Mouse (Mus musculus): Measurements from ENCODE around the gene Dnase1l2.

Gene Dnase1l2

DNA sequence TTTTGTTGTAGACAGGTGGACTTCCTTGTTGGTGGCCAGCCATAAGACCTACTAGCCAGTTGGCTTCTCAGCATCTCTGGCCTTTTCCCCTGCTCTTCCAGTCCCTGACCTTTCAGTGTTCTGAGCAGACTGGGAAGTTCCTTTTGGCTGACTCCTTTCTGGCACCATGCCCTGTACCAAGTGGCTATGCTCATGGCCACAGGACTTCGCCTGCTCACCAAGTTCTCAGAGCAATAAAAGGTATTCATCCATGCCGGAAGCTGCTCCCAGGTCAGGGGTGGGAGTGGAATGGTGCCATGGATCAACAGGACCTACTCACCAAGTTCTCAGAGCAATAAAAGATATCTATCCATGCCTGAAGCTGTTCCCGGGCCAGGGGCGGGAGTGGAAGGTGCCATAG, 29.6 kb upstream of the Dnase1l2 start:
- peak; percentile 44 for DNase-seq (ENCODE audit: low read depth)

- DNase-seq (ENCODE audit: low read depth), result peak; percentile 34
These were observed 28.0 kb upstream of the Dnase1l2 start for GRCm38 (mm10) chr17:24470701-24471527.

- DNase-seq (ENCODE audit: low read depth), result peak; percentile 99
These were observed 27.2 kb upstream of the Dnase1l2 start, which contains the start of the genes E4f1 and Pgp for GRCm38 (mm10) chr17:24469910-24470602. Gene E4f1 (minus strand): TSS chr17:24470313. Gene Pgp (plus strand): TSS chr17:24470392.

GRCm38 (mm10) chr17:24469336-24469909, 26.5 kb upstream of the Dnase1l2 start:
- DNase-seq (ENCODE audit: low read depth), result no peak

GRCm38 (mm10) chr17:24468636-24469246, 25.8 kb upstream of the Dnase1l2 start:
- no peak for DNase-seq (ENCODE audit: low read depth)

DNA sequence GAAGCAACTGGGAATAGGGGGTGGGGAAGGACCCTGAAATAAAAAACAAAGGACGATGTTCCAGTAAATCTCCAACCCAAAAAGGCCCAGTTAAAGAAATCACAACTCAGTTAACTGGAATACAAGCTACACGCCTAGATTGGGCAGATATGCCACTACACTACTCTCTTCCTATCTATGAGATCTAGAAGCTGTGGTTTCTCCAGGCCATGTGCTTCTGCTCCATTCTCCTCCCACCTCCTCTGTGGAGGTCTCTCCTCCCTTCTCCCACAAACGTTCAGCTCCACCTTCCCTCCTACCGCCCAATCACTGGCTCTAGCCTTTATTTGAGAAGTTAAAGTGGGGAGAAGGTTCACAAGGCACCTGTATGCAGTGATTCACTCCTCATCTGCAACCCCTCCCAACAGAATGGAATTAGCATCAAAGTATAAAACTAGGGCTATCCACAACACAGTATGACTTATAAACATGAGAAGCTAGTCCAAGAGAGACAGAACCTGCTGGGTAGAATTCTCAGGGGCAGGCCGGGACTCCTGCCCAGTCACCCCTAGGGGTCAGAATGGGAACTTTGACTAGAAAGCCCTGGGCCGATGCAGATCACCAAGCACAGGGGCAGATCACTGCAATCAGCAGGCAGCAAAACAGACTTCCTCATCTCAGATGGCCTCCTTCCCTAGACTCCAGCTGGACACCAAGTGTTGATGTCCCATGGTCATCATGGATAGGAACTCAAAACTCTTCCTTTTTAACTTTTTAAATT, 20.6 kb upstream of the Dnase1l2 start:
- peak; percentile 88 for DNase-seq (ENCODE audit: low read depth)

DNA sequence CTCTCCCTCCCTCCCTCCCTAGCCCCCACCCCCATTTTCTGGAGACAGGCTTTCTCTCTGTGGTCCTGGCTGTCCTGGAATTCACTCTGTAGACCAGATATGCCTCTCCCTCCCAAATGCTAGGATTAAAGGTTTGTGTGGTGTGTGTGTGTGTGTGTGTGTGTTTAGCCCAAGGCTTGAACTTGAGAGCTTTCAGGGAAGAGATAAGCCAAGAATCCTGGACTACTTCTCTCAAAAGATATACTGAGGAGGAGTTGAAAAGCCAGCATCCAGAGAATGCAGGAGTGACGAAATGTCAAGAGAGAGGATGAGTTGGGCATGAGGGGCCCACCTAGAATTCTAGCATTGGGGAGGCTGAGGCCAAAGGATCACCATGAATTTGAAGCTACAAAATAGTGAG, 20.0 kb upstream of the Dnase1l2 start:
- no peak for DNase-seq (ENCODE audit: low read depth)

DNA sequence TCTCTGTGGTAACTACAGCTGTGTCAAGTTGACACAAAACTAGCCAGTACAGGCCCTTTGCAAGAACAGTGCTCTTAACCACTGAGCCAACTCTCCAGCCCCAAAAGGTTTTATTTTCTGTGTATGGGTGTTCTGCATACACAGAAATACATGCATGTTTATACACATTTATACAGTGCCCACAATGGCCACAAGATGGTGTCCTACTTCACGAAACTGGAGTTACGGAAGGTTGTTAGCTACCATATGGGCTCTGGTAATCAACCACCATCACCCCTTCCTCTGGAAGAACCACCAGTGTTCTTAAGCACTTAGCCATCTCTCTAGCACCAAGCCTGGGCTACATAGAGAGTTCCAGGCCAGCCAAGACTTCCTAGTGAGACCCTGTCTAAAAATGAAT, 18.7 kb upstream of the Dnase1l2 start:
- peak; percentile 83 for DNase-seq (ENCODE audit: low read depth)

DNA sequence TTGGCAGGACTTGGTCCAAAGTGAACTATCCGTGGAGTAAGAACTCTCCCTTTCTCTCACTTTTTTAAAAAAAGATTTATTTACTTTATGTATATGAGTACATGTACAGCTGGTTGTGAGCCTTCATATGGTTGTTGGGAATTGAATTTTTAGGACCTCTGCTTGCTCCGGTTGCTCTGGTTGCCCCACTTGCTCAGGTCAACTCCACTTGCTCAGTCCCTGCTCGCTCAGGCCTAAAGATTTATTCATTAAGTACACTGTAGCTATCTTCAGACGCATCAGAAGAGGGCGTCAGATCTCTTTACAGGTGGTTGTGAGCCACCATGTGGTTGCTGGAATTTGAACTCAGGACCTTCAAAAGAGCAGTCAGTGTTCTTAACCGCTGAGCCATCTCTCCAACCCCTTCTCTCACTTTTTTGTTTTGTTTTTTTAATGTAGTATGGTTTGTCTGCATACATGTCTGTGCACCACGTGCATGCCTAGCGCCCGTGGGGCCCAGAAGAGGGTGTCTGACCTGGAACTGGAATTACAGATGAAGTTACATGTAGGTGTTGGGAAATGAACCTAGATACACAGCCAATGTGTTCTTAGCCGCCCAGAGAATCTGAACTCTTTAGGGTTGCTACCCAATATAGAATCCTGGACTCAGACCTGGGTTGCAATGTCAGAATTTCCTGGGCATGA, 12.8 kb upstream of the Dnase1l2 start:
- peak; percentile 37 for DNase-seq (ENCODE audit: low read depth)

DNA sequence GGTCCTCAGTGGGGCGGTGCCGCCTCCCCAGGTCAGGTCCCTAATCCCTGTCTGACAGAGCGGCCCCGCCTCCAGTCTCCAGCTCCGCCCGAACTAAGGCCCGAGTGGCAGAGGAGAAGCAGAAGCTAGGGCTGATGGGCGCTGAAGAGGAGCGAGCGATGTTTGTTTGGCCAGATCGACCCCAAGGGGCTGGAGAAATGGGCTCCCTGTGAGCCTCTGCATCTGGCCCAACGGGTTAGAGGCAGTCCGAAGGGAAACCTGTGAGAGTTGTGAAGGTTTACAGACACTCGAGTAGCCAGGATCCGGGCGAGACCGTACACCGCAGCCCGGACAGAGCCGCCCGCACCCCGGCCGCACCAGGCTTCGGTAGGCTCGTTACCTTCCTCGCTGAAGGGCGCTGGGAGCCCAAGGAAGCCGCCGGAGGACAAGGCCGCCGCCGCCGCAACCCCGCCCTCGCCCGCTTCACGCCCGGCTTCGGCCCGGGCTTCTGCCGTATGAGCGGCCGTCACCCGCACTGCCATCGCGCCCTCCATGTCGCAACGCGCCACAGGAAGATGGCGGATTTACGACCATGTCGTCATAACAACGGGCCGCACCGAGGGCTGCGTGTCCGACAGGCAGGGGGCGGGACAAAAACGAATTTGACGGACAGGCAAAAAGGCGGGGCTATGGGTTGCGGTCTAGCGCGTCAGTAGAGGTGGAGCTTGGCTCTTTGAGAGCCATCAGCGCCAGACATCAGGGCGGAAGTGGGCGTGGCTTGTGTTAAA, 12.0 kb upstream of the Dnase1l2 start:
- peak; percentile 100 for DNase-seq (ENCODE audit: low read depth)

DNA sequence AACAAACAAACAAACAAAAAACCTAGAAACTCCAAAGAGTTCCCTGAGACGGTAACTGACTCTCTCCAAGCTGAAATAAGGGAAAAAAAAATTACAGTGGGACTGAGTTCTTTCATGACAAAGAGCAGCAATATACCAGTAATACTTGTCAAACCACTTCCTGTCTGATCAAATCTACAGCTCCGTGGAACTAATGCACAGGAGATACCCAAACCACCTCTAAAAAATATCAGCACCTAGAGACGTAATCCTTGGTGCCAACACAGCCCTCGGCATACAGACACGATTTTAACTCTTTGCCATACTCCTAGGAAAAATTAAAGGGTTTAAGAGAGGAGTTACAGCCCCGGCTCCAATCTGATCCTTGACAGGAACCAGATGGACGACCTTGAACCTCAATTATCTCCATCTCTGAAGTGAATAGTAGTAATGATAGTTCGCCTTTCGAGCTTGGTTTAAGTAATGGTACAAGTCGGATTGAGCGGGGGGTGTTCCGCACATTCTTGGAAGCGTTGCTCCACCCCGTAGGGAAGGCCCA, 11.4 kb upstream of the Dnase1l2 start:
- no peak for DNase-seq (ENCODE audit: low read depth)

DNA sequence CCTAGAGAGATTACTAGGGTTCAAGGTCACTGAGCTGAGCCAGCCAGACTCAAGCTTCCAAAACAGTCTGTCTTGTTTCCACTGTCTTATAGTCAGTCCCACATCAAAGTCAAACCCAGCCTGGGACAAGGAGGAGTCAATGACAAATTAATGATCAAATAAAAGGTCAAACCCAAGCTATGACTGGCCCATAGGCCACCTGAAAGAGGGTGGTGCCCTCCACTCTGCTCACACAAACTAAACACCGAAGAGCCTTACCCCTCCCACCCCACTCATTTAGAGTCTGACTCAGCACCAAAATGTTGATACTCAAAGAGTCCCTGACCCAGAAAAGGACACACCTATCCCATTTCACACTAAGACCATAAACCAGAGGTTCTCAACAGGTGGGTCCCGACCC, 10.5 kb upstream of the Dnase1l2 start:
- no peak for DNase-seq (ENCODE audit: low read depth)

- no peak for DNase-seq (ENCODE audit: low read depth)
These were observed 8.3 kb upstream of the Dnase1l2 start for GRCm38 (mm10) chr17:24451220-24451619.

- DNase-seq (ENCODE audit: low read depth), result no peak
These were observed 6.6 kb upstream of the Dnase1l2 start for GRCm38 (mm10) chr17:24449507-24449906.

DNA sequence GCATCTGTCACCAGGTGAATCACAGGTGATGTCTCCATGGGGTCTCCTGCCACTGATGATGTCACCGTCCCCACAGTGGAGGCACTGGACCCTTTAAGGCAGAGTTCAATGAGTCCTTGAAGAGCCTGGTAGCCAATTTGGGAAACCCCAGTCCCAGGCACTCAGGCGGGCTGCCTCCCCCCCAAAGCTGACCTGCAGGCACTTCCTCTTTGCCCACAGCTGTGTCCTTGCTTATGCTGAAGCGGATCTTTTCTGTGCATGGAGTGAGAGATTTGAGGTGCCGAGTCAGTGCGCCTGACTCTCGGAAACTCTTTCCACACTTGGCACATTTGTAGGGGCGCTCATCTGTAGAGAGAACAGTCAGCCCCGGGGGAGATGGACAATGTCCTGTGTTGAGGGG, 3.7 kb upstream of the Dnase1l2 start:
- DNase-seq (ENCODE audit: low read depth), result no peak

GRCm38 (mm10) chr17:24443409-24443808, 504 bp upstream of the Dnase1l2 start:
- no peak for DNase-seq (ENCODE audit: low read depth)

DNA sequence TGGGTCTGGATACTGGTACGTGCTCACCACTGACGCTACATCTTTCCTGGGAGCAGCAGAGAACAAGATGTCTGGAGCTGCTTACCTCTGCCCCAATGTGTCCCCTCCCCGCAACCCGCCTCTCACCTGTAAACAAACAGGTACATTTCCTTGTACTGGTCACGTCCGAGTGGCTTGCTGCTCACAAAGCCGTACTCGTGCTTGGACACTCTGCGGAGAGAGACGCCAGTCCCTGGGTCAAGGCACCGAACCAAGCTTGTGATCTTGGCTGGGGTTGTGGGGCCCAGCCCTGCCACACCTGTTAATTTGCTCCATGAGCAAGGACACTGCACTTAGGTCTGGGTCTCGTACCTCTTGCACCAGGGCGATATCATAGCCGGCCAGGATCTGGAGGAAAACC, 798 bp downstream of the Dnase1l2 start:
- no peak for DNase-seq (ENCODE audit: low read depth)

- peak; percentile 39 for DNase-seq (ENCODE audit: low read depth)
These were observed 1.8 kb downstream of the Dnase1l2 start for GRCm38 (mm10) chr17:24441148-24441547.

DNA sequence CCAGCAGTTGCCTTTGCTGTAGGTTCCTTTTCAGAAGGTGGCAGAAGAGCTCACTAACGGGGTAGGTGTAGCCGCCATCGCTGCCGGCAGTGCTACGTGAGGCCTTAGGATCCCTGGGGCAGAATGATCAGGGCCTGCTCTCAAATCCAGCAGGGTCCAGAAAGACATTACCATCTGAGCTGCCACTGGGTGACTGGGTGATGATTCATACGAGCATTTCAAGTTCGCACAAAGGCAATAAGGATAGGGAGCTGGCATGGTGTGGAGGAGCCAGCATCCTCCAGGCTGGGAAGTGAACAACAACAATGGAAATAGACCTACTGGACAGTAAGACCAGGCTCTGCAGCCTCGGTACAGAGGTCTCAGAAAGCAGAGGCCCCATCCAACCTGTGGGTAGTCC, 2.5 kb downstream of the Dnase1l2 start:
- DNase-seq (ENCODE audit: low read depth), result no peak

GRCm38 (mm10) chr17:24437016-24437415, 5.9 kb downstream of the Dnase1l2 start:
- DNase-seq (ENCODE audit: low read depth), result peak; percentile 69

Data from 416B (cell line).